Mouse (Mus musculus): ENCODE measurements at regions not wholly inside any gene's neighbourhood (a gene's known extent, or its start where the extent isn't known, plus 50 kb on each side); places are given as distances from the start of the nearest gene placed in this dataset.

DNA sequence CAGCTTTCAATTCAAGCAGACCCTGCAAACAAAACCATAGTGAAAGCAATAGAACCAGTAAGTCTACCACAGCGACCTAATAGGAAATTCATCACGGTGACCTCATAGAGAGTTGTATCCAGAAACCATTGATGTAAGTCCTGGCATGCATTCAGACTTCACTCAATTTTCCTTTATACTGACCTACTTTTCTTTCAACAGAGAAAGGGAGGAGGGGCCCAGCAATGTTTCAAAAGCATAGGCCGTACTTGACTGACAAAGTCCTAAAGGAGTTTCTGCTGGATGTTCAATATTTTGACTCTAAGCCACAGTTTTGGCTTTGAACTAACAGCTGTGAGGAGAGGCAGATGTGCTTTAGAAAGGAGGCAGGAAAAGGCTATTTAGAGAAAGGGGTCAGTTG is 88.4 kb downstream of the AI593442 start:
- DNase-seq (ENCODE audit: low spot score in 2 of 2), result no peak

DNA sequence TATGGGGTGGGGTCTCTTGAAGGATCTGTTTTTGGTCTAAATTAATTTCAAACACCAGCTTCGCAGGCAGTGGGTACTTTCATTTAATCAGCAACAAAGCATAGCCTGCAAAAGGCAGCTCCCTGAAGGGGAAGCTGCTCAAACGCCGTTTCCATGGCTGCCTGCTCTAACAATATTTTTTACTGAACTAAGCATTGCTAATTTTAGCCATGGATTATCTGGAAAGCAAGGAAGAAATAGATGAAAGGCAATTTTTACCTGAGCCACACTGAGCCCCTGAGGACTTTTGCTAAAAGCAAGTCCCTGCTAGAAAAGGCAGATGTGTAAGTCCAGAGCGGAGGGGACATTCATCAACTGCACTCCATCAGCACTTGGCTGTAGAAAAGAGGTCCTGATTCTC is 105.5 kb downstream of the AI593442 start:
- DNase-seq (ENCODE audit: low spot score in 2 of 2), result peak; percentile 2 to 24

DNA sequence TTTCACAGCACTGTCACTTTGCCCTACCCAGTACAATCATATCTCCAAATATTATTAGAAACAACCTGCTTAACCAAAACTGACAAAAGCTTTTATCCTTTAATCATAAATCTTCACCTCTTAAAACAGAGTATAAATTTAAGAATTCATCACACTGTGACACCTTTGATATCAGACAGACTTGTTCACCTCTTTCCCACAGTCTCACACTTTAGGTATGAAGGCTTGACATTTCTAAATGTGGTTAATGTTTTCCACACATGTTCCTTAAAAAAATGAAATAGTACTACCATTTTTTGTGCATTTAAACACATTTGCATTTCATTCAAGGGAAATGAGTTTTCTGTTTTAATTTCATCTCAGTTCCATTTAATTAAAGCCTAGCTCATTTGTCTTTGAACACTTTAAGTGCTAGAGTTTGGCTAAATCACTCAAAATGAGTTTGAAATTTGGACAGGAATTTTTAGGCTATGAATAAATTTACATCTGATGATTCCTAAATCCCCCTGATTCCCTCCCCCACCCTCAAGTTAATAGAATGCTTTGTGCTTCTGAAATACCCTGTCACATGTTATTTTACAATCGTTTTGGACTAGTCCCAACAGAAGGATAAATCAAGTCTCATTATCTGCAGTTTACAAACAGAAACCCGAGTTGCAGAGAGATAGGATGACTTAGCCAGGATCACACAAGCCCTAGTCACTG is 127.9 kb downstream of the AI593442 start:
- DNase-seq (ENCODE audit: low spot score in 2 of 2), result no peak

DNA sequence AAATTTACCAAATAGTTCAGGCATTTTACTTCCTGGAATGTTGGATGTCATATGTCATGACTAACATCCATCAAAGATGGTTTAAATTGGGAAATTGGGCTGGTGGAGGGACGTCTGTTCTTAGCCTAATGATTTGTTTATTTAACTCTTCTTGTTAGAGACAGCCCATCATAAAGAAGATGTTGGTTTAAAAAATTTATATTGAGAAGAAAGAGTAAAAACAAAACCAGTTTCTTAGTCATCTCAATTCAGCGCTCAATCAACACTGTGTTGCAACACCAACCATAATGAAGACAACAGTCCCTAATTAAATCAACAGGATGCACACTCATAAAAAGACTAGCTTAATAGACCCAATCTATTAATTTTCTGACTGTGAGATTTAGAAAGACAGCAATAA is 133.5 kb downstream of the AI593442 start:
- no peak for DNase-seq (ENCODE audit: low spot score in 2 of 2)

DNA sequence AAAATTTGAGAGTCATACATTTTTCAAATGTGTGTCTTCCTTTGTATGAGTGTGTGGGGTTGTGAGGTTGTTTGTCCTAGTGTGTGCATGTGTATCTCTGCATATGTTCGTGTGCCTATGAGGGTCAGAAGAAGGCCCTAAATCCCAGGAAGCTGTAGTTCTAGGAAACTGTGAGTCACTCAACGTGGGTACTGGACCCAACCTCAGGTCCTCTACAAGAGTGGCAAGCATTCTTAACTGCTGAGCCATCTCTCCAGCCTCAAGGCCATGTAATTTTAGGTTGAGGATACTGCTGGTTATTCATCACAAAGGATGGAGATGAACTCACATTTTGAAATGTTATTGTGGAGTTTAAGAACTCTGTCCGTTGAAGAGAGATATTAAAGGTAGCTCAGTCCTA is 140.5 kb downstream of the AI593442 start:
- DNase-seq (ENCODE audit: low spot score in 2 of 2), result no peak

DNA sequence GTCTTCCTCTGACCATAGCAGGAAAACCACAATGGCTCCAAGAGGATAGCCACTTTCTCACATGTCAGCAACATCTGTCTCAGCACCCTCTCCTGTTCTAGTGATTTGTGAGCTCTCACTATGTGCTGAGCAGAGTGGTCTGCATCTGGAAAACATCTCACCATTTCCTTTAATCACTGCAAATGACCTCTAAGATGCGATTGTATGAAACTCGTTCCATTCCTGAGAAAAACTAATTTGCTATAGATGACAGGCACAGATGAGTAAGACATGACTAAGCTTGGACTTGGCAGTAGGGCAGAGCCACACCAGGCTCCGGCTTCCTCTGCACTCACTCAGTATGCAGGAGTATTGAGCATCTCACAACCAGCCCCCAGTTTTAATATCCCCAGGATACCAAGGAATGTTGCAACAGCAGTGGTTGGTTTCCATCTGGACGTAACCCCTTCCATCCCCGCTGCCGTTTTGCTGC is 150.1 kb downstream of the AI593442 start:
- no peak for DNase-seq (ENCODE audit: low spot score in 2 of 2)

DNA sequence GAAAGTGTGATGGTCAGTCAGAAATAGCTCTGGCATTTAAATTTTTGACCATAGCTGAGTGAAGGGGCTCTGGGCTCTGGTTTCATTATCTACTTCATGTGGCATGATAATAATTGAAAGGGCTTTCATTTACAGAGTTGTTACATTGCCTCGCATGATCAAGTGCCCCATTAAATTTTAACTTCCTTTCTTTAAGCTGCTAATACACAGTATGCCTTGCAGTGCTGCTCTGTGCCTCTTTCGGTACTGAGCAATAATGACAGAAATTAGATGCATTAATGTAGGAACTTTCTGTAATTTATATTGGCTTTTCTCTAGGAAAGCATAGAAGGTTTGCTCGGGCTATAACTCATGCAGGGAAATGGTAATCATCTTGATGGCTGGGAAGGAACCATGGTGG is 179.1 kb downstream of the AI593442 start:
- no peak for DNase-seq (ENCODE audit: low spot score in 2 of 2)

DNA sequence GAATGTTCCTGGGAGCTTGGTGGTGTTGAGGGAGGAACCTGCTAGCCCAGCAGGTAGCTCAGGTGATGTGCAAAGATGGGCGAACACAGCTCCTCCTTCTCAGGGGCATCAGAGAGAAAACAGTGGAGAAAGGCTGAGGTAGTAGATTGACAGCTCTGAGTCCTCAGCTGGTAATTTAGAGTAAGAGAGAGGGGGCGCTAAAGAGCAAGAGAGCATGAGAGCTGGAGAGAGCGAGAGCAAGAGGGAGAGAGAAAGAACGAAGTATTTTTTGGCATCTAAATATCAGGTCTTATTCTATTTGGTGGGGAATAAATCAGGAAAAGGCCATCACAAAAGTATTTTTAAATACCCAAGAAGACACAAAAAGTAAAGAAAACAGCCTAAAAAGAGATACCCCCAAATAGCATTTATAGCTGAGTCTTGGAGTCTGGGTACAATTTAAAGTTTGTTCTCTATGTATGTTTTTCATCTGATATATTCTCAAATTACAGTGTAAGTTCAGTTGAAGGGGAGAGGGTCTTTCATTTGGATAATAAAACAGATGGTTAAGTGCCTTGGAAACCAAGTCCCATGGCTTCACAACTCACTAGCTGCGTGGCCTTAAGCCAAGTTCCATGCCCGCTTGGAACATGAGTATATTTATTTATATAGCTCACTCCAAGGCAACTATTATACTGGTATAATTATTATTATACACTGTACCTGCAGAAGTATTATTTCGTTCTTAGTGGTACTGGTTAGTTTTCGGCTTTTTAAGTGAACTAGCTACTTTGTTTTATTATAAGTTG is 183.9 kb downstream of the AI593442 start:
- no peak for DNase-seq (ENCODE audit: low spot score in 2 of 2)

DNA sequence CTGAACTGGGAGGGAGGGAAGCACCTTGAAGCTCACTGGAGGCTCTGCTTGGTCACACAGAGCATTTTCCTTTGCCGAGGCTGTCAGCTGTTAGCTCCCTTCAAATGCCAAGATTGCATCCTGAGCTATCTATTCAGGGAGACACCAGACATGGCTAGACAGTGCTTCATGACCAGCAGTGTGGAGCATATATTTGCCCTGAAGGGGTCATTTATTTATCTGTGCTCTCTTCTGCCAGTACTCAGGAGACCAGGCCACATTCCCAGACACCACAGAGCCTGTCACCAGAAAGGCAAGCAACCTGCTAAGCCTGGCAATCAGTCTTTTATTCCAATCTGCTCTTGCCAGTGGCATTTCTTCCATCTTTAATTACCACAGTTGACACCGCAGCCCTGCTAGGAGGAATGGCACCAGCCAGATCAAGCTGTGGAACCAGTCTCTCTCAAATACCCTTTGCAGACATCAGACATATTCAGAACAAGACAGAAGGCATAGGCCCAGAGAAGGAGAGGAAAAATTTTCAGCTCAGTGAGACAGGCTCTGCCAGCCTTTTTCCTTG is 186.6 kb downstream of the AI593442 start:
- DNase-seq (ENCODE audit: low spot score in 2 of 2), result no peak

DNA sequence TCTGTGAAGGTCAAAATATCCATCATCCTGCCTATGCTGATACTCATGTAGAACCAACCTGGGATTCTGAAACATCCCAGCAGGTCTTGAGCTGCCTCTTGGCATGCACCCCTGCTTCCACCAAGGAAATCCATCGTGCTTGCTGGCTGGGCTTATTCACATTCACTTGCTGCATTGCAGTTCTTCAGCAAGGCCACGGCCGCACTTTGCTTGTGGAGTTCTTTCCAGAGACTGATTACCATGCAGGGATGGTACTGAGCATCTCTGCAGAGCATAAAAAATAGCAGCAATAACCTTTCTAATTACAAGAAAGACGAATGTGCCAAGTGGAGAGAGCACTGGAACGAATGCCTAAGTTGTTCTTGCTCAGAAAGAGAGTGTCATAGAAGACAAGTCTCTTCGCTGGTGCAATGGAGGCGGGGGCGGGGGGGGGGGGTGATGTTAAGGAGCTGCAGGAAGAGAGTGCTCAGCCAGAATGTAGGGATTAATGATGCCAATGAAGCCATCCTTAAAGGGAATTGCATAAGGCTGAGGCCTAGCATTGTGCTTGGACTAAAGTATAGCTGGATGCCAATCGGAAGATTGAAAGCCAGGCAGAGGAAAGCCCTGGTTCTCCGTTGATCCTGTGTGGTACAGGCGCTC is 205.9 kb downstream of the AI593442 start:
- DNase-seq (ENCODE audit: low spot score in 2 of 2), result peak in 1 of 2 experiments; percentile 5

DNA sequence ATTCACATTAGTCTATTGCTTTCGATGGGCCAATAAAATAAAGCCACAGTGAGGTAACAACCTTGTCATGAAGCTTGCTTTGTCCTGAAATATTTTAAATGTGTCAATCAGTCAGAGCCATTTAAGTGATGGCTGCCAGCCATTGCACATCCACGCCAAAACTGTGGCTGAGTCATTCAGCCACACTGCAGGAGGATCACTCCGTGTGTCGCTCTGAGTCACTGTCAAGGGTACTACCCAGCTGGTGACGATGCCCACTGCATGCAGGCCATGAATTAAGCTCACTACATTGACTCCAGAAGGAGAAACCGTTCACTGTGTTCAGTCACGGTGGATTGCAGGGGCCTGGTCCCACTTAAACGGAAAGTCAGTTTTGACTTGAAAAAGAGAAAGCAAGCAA is 206.7 kb downstream of the AI593442 start:
- DNase-seq (ENCODE audit: low spot score in 2 of 2), result peak in 1 of 2 experiments; percentile 41

DNA sequence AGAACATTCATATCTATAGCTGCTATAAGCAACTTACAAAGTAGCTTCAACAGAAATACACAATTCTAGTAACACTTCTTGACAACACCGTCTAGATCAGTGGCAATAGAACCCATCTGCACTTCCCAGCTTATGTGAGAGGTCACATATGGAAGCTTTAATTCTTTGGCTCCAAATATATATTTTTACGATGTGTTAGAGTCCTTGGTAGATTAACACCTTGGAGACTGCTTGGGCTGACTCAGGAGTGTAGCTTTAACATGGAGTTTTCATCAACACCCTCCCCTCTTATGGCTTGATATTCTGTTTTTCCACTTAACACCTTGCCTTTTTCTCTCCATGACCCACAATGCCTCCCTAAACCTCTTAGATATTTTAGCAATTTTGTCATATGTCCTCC is 221.1 kb downstream of the AI593442 start:
- DNase-seq (ENCODE audit: low spot score in 2 of 2), result no peak

DNA sequence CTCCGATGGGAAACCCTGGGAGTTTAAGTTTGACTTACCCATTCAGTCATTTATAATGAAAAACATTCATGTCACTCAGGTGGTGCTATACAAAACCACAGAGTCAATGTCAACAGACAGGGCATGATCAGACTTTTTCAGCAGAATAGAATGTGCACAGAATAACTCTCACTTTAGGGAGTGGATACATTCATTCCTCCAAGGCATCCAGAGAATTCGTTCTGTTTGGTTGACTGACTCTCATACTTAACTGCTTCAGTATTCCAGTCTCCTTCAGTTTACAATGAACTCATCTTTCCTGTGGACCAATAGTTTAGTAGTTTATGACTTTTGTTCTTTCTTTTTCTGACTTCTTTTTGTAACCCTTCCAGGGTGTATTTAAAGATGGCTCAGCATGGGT is 225.1 kb downstream of the AI593442 start:
- no peak for DNase-seq (ENCODE audit: low spot score in 2 of 2)

DNA sequence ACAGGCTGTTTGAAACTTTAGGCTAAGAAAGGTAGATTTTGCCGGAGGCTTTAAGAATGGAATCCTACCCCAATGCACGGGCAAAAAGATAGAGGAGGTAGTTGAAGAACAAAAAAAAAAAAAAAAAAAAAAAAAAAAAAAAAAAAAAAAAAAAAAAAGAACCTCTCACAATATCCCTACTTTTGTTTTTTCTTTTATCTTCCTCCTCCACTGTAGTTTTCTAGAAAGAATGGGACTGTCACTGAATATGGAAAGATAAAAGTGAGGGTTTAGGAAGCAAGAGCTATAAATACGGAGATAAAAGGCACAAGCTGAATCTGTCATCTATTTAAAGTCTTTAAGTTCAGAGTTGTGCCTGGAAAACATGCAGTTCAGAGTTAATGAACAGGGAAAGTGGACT is 227.8 kb downstream of the AI593442 start:
- no peak for DNase-seq (ENCODE audit: low spot score in 2 of 2)

DNA sequence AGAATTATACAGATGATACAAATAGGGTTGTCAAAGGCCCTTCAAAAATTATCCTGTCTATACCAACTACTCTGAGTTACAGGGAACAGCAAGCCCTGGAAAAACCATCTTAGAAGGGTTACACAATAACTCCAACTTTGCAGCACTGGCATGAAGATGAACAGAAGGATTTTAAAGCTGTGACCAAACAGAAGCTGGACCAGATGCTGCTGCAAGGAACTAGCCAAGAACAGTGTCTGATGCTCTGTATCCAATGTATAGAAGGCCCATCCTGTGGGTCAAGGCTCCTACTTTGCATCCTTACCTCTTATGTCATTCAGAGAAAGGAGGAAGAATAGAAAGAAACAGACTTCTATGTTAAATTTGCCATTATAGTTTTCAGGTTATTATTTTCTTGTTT is 231.3 kb downstream of the AI593442 start:
- DNase-seq (ENCODE audit: low spot score in 2 of 2), result peak in 1 of 2 experiments; percentile 34

DNA sequence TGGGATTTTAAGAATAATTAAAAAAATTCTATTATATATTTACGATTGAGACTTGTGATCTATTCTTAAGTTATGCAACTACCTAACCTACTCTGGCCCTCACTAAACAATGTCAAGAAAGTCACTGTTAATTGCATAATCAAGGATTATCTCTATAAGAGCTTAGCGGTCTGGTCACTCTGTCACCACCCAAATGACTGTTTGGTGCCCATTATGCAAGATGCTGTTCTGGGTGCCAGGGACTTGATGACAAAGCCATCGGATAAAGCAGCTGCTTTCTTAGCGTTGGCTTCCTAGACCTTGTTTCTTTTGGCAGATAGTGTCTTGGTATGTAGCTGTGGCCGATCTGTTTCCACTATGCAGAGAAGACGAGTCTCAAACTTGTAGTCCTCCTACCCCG is 236.4 kb downstream of the AI593442 start:
- no peak for DNase-seq (ENCODE audit: low spot score in 2 of 2)

DNA sequence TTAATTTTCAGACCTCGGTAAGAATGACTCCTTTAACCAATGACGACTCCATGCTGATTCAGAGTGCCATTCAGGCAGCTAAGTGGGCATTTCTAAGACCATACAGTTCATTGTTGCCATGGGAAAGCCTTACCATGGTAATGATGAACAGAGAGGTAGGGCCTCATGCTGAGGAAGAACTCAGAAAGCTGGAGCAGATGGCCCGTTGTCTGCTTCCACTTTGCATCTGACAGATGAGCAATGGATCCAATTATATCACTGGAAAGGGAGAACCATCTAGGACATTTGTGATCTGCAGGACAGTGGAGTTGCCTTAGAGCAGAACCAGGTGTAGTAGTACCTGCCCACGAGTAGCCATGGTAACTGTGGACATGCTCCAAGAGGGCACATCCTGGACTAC is 245.4 kb downstream of the AI593442 start:
- peak in 1 of 2 experiments; percentile 27 for DNase-seq (ENCODE audit: low spot score in 2 of 2)

DNA sequence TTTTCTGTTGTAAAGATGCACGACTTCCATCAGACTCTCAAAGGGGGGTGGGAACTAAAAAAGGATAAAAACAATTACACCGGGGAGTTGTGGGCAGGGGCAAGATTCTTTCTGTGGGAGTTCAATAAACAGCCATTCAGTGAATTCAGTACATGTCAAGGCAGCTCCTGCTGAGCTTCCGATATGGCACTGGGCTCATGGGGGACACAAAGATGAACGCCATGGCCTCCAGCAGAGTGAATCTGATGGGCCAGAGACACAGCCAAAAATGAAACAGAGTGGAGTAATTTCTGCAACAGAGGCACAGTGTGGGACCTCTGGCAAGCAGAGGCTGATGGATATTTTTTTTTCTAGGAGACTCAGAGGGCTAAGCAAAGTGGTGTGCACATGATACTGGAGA is 254.2 kb downstream of the AI593442 start:
- DNase-seq (ENCODE audit: low spot score in 2 of 2), result no peak

DNA sequence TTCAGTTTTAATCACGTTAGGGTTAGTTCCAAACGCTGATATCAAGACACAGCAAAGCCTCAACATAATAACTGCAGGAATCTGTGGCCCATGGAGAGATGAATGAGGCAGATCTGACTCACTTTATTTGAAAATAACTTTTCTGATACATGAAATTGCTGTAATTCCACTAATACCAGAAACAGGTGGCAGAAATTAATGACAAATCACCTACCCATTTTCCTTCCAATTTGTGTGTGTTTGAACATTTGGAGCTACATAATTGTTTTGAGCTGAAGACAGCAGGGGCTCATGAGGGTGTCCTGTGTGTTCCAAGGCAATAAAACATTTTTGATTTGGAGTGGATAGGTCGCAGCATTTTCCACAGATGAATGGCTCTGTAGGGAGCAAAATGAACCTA is 254.2 kb upstream of the Zc3h12c start:
- no peak for DNase-seq (ENCODE audit: low spot score in 2 of 2)

DNA sequence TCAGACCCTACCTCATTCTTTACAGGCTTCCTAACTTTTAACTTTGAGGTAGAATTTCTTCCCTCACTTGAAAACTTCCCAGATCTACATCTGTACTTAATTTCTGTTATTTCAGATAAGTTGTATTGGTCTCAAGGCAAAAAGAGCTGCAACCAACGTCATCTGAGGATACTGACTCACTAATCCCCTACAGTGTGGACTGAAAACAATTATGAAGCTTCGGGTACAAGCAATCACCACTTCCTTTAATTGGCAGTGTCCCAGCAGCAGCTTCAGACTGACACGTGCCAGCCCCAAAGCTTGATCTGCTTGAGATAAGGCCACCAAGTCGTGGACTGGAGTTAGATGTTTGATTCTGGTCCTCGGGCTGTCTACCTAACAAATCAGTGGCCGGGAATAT is 247.3 kb upstream of the Zc3h12c start:
- no peak for DNase-seq (ENCODE audit: low spot score in 2 of 2)

DNA sequence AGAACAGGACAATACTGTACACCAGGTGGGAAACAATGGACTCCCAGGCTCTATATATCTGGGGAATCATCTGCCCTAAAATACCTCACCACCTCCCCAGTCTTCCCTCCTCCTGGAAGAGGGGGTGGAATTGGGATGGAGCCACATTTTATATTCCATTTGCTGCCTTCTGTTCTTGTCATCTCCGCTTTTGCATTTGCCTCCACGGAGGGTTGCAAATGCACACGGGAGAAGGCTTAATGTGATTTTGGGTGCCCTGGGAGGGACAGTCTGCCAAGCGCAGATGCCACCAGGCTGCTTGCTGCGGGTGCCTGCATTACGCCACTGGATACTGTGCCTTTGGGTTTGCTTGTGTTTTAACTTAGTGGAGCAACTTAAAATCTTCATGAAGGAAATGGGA is 239.5 kb upstream of the Zc3h12c start:
- peak; percentile 44 to 79 for DNase-seq (ENCODE audit: low spot score in 2 of 2)

DNA sequence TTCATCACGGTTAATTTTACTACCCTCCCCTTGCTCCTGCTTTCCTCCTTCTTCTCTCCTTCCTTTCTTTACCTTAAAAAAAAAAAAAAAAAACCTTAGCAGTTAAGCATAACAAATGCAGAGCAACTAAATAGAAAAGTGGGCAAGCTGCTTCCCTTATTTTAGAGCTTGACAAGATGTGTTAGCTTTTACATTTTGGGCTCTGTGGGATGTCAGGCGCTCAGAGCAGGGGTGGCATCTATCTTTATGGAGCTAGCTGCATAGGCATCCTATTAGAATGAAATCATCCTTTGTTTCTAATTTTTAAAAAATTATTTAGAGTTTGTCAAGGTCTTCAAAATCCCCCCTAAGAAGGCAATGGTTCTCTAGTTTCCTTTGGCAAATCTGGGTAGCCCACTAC is 234.1 kb upstream of the Zc3h12c start:
- peak; percentile 43 to 50 for DNase-seq (ENCODE audit: low spot score in 2 of 2)
